Mouse (Mus musculus) hematopoietic stem cell, adult 5-6 weeks (primary cell): ENCODE measurements at regions not wholly inside any gene's neighbourhood (a gene's known extent, or its start where the extent isn't known, plus 50 kb on each side); places are given as distances from the start of the nearest gene placed in this dataset.

ENCODE experiments used
- ATAC-seq, 2 experiments: fragments of 125-278 bp in 1 of 2; replicated peaks in 1 of 2; 2 replicates each; pipeline ENCODE4 v1.8.0; 2016 to 2017; ENCODE audit warnings: inconsistent platforms in 2 of 2, mild to moderate bottlenecking in 2 of 2, moderate number of reproducible peaks in 2 of 2, low read depth in 1 of 2, moderate TSS enrichment in 1 of 2; ENCODE audit not compliant: low FRiP score in 2 of 2, poor library complexity in 2 of 2, severe bottlenecking in 2 of 2, insufficient read depth in 1 of 2, low TSS enrichment in 1 of 2

GRCm38 (mm10) chr17:62546286-62546685 is 334.8 kb downstream of the Efna5 start:
- no peak for ATAC-seq

GRCm38 (mm10) chr17:62545330-62545729 is 335.8 kb downstream of the Efna5 start:
- ATAC-seq = no peak

GRCm38 (mm10) chr17:62543056-62543975 is 337.8 kb downstream of the Efna5 start:
- ATAC-seq = no peak

GRCm38 (mm10) chr17:62529911-62530310 is 351.2 kb downstream of the Efna5 start:
- ATAC-seq = no peak

- ATAC-seq = no peak
Measured at GRCm38 (mm10) chr17:62527556-62527955, 353.6 kb downstream of the Efna5 start.

- no peak for ATAC-seq
Measured at GRCm38 (mm10) chr17:62513635-62514034, 367.5 kb downstream of the Efna5 start.

GRCm38 (mm10) chr17:62510184-62510583 is 370.9 kb downstream of the Efna5 start:
- ATAC-seq = no peak

- ATAC-seq = no peak
Measured at GRCm38 (mm10) chr17:62507766-62508485, 373.2 kb downstream of the Efna5 start.

- no peak for ATAC-seq
Measured at GRCm38 (mm10) chr17:62504691-62505090, 376.4 kb downstream of the Efna5 start.

GRCm38 (mm10) chr17:62470739-62471138 is 410.4 kb downstream of the Efna5 start:
- ATAC-seq = no peak

GRCm38 (mm10) chr17:62469367-62469766 is 411.8 kb downstream of the Efna5 start:
- no peak for ATAC-seq

GRCm38 (mm10) chr17:62468859-62469258 is 412.3 kb downstream of the Efna5 start:
- no peak for ATAC-seq

GRCm38 (mm10) chr17:62467072-62467471 is 414.0 kb downstream of the Efna5 start:
- no peak for ATAC-seq

GRCm38 (mm10) chr17:62464994-62465393 is 416.1 kb downstream of the Efna5 start:
- ATAC-seq = no peak

GRCm38 (mm10) chr17:62464228-62464627 is 416.9 kb downstream of the Efna5 start:
- no peak for ATAC-seq

- ATAC-seq = no peak
Measured at GRCm38 (mm10) chr17:62461304-62462245, 419.5 kb downstream of the Efna5 start.

GRCm38 (mm10) chr17:62458964-62459363 is 422.2 kb downstream of the Efna5 start:
- ATAC-seq = peak; percentile 71 to 82; a peak in 3 of 4 replicates
